Mouse (Mus musculus): ENCODE measurements at regions not wholly inside any gene's neighbourhood (a gene's known extent, or its start where the extent isn't known, plus 50 kb on each side); places are given as distances from the start of the nearest gene placed in this dataset.

GRCm38 (mm10) chr4:72382517-72383147 is 181.9 kb upstream of the Tle1 start:
- H3K4me2 ChIP-seq (replicated peaks; ENCODE audit: low read depth): no peak overlapping the region
- TF ChIP-seq CTCF (IDR thresholded peaks at IDR 0.05; ENCODE audit: low read depth) (no peak), EP300 (optimal IDR thresholded peaks at IDR 0.05) (no peak)
- H3K36me3 ChIP-seq (ENCODE audit: control insufficient read depth, insufficient read depth, low read length): no peaks in the 10 kb centered on the region
- ATAC-seq (ENCODE audit: low FRiP score, low TSS enrichment) (no peak), DNase-seq (ENCODE audit: low spot score) (no peak)
- H3K4me1 ChIP-seq (replicated peaks; ENCODE audit: control insufficient read depth, insufficient read depth): no peaks in the 10 kb centered on the region
- no peak overlapping the region for H3K27ac ChIP-seq (replicated peaks)
- no peaks in the 10 kb centered on the region for H3K9me3 ChIP-seq (ENCODE audit: control insufficient read depth, low read length)
- H3K27me3 ChIP-seq (ENCODE audit: control insufficient read depth, insufficient read depth, low read length): no peaks in the 10 kb centered on the region
- 92% methylated on average over 11 of the region's 11 CpGs for WGBS
- H3K4me3 ChIP-seq (ENCODE audit: low read depth, low read length): no peak overlapping the region
- H3K9ac ChIP-seq (ENCODE audit: low read length): no peak overlapping the region

GRCm38 (mm10) chr4:72381742-72382141 is 181.0 kb upstream of the Tle1 start:
- H3K4me2 ChIP-seq (replicated peaks; ENCODE audit: low read depth): no peak overlapping the region
- no peak overlapping the region for H3K27ac ChIP-seq (replicated peaks)
- H3K4me3 ChIP-seq (ENCODE audit: low read depth, low read length): no peak overlapping the region
- TF ChIP-seq CTCF (IDR thresholded peaks at IDR 0.05; ENCODE audit: low read depth) (no peak), EP300 (optimal IDR thresholded peaks at IDR 0.05) (no peak)
- H3K36me3 ChIP-seq (ENCODE audit: control insufficient read depth, insufficient read depth, low read length): no peaks in the 10 kb centered on the region
- no peak for DNase-seq (ENCODE audit: low spot score)
- 90% methylated on average over 6 of the region's 6 CpGs for WGBS
- no peaks in the 10 kb centered on the region for H3K27me3 ChIP-seq (ENCODE audit: control insufficient read depth, insufficient read depth, low read length)
- no peak overlapping the region for H3K9ac ChIP-seq (ENCODE audit: low read length)
- no peak for ATAC-seq (ENCODE audit: low FRiP score, low TSS enrichment)
- H3K4me1 ChIP-seq (replicated peaks; ENCODE audit: control insufficient read depth, insufficient read depth): no peaks in the 10 kb centered on the region
- H3K9me3 ChIP-seq (ENCODE audit: control insufficient read depth, low read length): no peaks in the 10 kb centered on the region

- H3K4me3 ChIP-seq (ENCODE audit: low read depth, low read length): no peak overlapping the region
- no peaks in the 10 kb centered on the region for H3K36me3 ChIP-seq (ENCODE audit: control insufficient read depth, insufficient read depth, low read length)
- H3K4me2 ChIP-seq (replicated peaks; ENCODE audit: low read depth): no peak overlapping the region
- WGBS: 63% methylated on average over 3 of the region's 3 CpGs
- ATAC-seq (ENCODE audit: low FRiP score, low TSS enrichment) (no peak), DNase-seq (ENCODE audit: low spot score) (no peak)
- H3K4me1 ChIP-seq (replicated peaks; ENCODE audit: control insufficient read depth, insufficient read depth): no peaks in the 10 kb centered on the region
- H3K9ac ChIP-seq (ENCODE audit: low read length): no peak overlapping the region
- no peak overlapping the region for H3K27ac ChIP-seq (replicated peaks)
- no peaks in the 10 kb centered on the region for H3K9me3 ChIP-seq (ENCODE audit: control insufficient read depth, low read length)
- TF ChIP-seq EP300 (optimal IDR thresholded peaks at IDR 0.05) (no peak), CTCF (IDR thresholded peaks at IDR 0.05; ENCODE audit: low read depth) (no peak)
- no peaks in the 10 kb centered on the region for H3K27me3 ChIP-seq (ENCODE audit: control insufficient read depth, insufficient read depth, low read length)
Measured at GRCm38 (mm10) chr4:72381116-72381515, 180.4 kb upstream of the Tle1 start.

- no peak overlapping the region for H3K4me3 ChIP-seq (ENCODE audit: low read depth, low read length)
- H3K4me1 ChIP-seq (replicated peaks; ENCODE audit: control insufficient read depth, insufficient read depth): no peaks in the 10 kb centered on the region
- no peaks in the 10 kb centered on the region for H3K36me3 ChIP-seq (ENCODE audit: control insufficient read depth, insufficient read depth, low read length)
- ATAC-seq (ENCODE audit: low FRiP score, low TSS enrichment): peak; percentile 38; the same call in 1 of the 2 replicates
- DNase-seq (ENCODE audit: low spot score): no peak
- no peak overlapping the region for H3K9ac ChIP-seq (ENCODE audit: low read length)
- no peaks in the 10 kb centered on the region for H3K27me3 ChIP-seq (ENCODE audit: control insufficient read depth, insufficient read depth, low read length)
- TF ChIP-seq CTCF (IDR thresholded peaks at IDR 0.05; ENCODE audit: low read depth) (no peak), EP300 (optimal IDR thresholded peaks at IDR 0.05) (no peak)
- no peak overlapping the region for H3K4me2 ChIP-seq (replicated peaks; ENCODE audit: low read depth)
- WGBS: 75% methylated on average over 1 of the region's 1 CpGs
- no peaks in the 10 kb centered on the region for H3K9me3 ChIP-seq (ENCODE audit: control insufficient read depth, low read length)
- no peak overlapping the region for H3K27ac ChIP-seq (replicated peaks)
Measured at GRCm38 (mm10) chr4:72379515-72379914, 178.8 kb upstream of the Tle1 start.

GRCm38 (mm10) chr4:72379011-72379410 is 178.3 kb upstream of the Tle1 start:
- Histone ChIP-seq H3K27ac (replicated peaks) (no peak overlapping the region), H3K4me3 (ENCODE audit: low read depth, low read length) (no peak overlapping the region), H3K4me1 (replicated peaks; ENCODE audit: control insufficient read depth, insufficient read depth) (no peaks in the 10 kb centered on the region), H3K9ac (ENCODE audit: low read length) (no peak overlapping the region), H3K36me3 (ENCODE audit: control insufficient read depth, insufficient read depth, low read length) (no peaks in the 10 kb centered on the region), H3K4me2 (replicated peaks; ENCODE audit: low read depth) (no peak overlapping the region), H3K27me3 (ENCODE audit: control insufficient read depth, insufficient read depth, low read length) (no peaks in the 10 kb centered on the region), H3K9me3 (ENCODE audit: control insufficient read depth, low read length) (no peaks in the 10 kb centered on the region)
- TF ChIP-seq CTCF (IDR thresholded peaks at IDR 0.05; ENCODE audit: low read depth): no peak
- no peak for DNase-seq (ENCODE audit: low spot score)
- ATAC-seq (ENCODE audit: low FRiP score, low TSS enrichment): no peak; the same call in 1 of the 2 replicates

- WGBS: 43% methylated on average over 1 of the region's 1 CpGs
- Histone ChIP-seq H3K4me3 (ENCODE audit: low read depth, low read length) (no peak overlapping the region), H3K36me3 (ENCODE audit: control insufficient read depth, insufficient read depth, low read length) (no peaks in the 10 kb centered on the region), H3K27me3 (ENCODE audit: control insufficient read depth, insufficient read depth, low read length) (no peaks in the 10 kb centered on the region), H3K4me1 (replicated peaks; ENCODE audit: control insufficient read depth, insufficient read depth) (no peaks in the 10 kb centered on the region), H3K9ac (ENCODE audit: low read length) (no peak overlapping the region), H3K27ac (replicated peaks) (no peak overlapping the region), H3K9me3 (ENCODE audit: control insufficient read depth, low read length) (no peaks in the 10 kb centered on the region), H3K4me2 (replicated peaks; ENCODE audit: low read depth) (no peak overlapping the region)
- no peak for ATAC-seq (ENCODE audit: low FRiP score, low TSS enrichment)
- DNase-seq (ENCODE audit: low spot score): no peak
- TF ChIP-seq CTCF (IDR thresholded peaks at IDR 0.05; ENCODE audit: low read depth) (no peak), EP300 (optimal IDR thresholded peaks at IDR 0.05) (no peak)
Measured at GRCm38 (mm10) chr4:72377520-72377919, 176.8 kb upstream of the Tle1 start.

Measured in stomach, postnatal 0 days (tissue).